Mouse (Mus musculus) forebrain, postnatal 0 days (tissue): ENCODE results near the gene Sorcs2. TPM values are rescaled to one million over a fixed set of nuclear protein-coding genes. Genes with fewer than 3 reads are reported as not detected.

Experiments
- ATAC-seq: fragments of 200-750 bp; cut with Nextera tagmentation; 2 replicates; pipeline ENCODE4 v1.8.0; 2017; ENCODE audit warnings: mild to moderate bottlenecking, moderate library complexity
- DNase-seq: peaks from one replicate; pipeline ENCODE4 v3.0.0-alpha.2; 2015
- H3K27ac ChIP-seq: fragments of 300-500 bp; sonication (generic); 2 replicates; pipeline ENCODE4 v1.5.1; 2014; ENCODE audit warnings: low read depth, mild to moderate bottlenecking, antibody characterized with exemption, low read length, moderate library complexity, mixed read lengths
- H3K27me3 ChIP-seq: fragments of 300-500 bp; sonication (generic); 2 replicates; pipeline ENCODE4 v1.6.1; 2014; ENCODE audit warnings: mild to moderate bottlenecking, low read length, mixed read lengths; ENCODE audit not compliant: insufficient read depth
- H3K36me3 ChIP-seq: fragments of 300-500 bp; sonication (generic); 2 replicates; pipeline ENCODE4 v1.6.1; 2014; ENCODE audit warnings: mild to moderate bottlenecking, moderate library complexity; ENCODE audit not compliant: insufficient read depth
- H3K4me1 ChIP-seq: fragments of 300-500 bp; sonication (generic); 2 replicates; pipeline ENCODE4 v1.6.1; 2014; ENCODE audit warnings: antibody characterized with exemption; ENCODE audit not compliant: insufficient read depth
- H3K4me2 ChIP-seq: fragments of 300-500 bp; sonication (generic); 2 replicates; pipeline ENCODE4 v1.6.1; 2014; ENCODE audit warnings: low read depth, mild to moderate bottlenecking, moderate library complexity
- H3K4me3 ChIP-seq: fragments of 300-500 bp; sonication (generic); 2 replicates; pipeline ENCODE4 v1.5.1; 2014; ENCODE audit warnings: low read depth, low read length, mixed read lengths
- H3K9ac ChIP-seq: fragments of 300-500 bp; sonication (generic); 2 replicates; pipeline ENCODE4 v1.6.1; 2014; ENCODE audit warnings: mild to moderate bottlenecking
- H3K9me3 ChIP-seq: fragments of 300-500 bp; sonication (generic); 2 replicates; pipeline ENCODE4 v1.6.1; 2016; ENCODE audit warnings: low read length
- CTCF ChIP-seq: sonication (generic); IDR thresholded peaks from 2 replicates; pipeline ENCODE4 v1.5.1; 2016; ENCODE audit warnings: antibody characterized with exemption, control low read depth, low read depth
- WGBS: fragments of 180-500 bp; shearing (Covaris S2); extraction: QIAGEN DNeasy Blood & Tissue Kit; methylation state at CpG from one replicate; pipeline ENCODE4 v1.1.7; 2014; 5-methylcytosine and 5-hydroxymethylcytosine counted together
- polyA plus RNA-seq: library from polyadenylated mRNA; unstranded; fragments of >200 nt; fragmentation: Nextera tagmentation; extraction: Ambion mirVana; gene quantifications from 2 replicates; pipeline ENCODE4 v1.2.1, GENCODE M21; 2015
- total RNA-seq: library from RNA; depleted of rRNA; stranded (reverse); fragments of >200 nt; gene quantifications from 2 replicates; pipeline ENCODE4 v1.2.3, GENCODE M21; 2014

The Sorcs2 gene
- total and polyA plus RNA-seq, 2 experiments from 2014 or later = 10.0 to 29.8 TPM

DNA sequence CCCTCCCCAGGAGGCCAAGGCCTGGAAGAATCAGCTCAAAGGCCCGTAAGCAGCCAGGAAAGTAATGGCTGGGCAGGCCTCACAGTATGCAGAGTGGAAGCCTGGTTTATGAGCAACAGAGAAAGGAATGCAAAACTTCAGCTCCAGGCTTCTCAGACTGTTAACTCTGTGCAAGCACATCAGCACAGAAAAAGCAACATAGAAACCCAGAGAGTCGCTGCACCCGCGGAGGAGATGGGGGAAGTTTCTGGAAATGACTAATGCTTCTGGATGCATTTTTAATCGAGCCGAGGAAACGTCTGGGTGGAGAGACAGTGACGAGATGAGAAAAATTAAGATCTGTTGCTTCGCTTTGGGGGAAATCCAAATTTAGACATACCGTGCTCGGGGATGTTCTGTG, 171.6 kb downstream of the Sorcs2 start:
- no peak overlapping the region for H3K9ac ChIP-seq
- H3K9me3 ChIP-seq = no peaks in the 10 kb centered on the region
- no peak overlapping the region; the same call in 1 of the 2 replicates for H3K4me2 ChIP-seq
- WGBS = 44% methylated on average over 11 of the region's 11 CpGs
- no peaks in the 10 kb centered on the region for H3K27me3 ChIP-seq
- peak; percentile 48; the same call in 1 of the 2 replicates for ATAC-seq
- 0 out of 2 replicates have a peak overlapping the region, but pooled peaks have one; percentile 2 for H3K27ac ChIP-seq
- H3K4me1 ChIP-seq = no peaks in the 10 kb centered on the region; the same call in none of the 2 replicates
- H3K4me3 ChIP-seq = no peak overlapping the region
- H3K36me3 ChIP-seq = no peaks in the 10 kb centered on the region
- DNase-seq = peak; percentile 58
- TF ChIP-seq CTCF = no peak

DNA sequence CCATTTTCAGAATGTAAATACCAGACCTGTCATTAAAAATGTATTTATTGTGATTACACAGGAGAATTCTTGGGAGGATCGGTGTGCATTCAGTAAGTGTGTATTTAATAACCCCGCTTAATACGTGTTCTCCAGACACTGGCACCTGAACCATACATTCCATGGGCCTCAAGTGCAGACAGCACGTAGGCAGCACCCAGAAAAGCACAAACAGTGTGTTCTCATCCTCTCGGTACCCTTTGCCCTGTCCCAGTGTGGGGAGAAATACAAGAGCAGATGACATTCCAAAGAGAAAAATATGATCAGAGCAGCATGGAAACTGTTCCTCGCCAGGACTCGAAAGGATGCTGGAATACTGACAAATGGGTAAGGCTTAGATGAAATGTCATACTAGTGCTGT, 172.1 kb downstream of the Sorcs2 start:
- H3K27ac ChIP-seq = 0 out of 2 replicates have a peak overlapping the region, but pooled peaks have one; percentile 2
- 60% methylated on average over 7 of the region's 7 CpGs for WGBS
- no peak overlapping the region for H3K9ac ChIP-seq
- H3K36me3 ChIP-seq = no peaks in the 10 kb centered on the region
- DNase-seq (no peak), ATAC-seq (no peak)
- H3K4me3 ChIP-seq = no peak overlapping the region
- no peak overlapping the region; the same call in 1 of the 2 replicates for H3K4me2 ChIP-seq
- H3K27me3 ChIP-seq = no peaks in the 10 kb centered on the region
- TF ChIP-seq CTCF = no peak
- H3K4me1 ChIP-seq = no peaks in the 10 kb centered on the region; the same call in none of the 2 replicates
- H3K9me3 ChIP-seq = no peaks in the 10 kb centered on the region

DNA sequence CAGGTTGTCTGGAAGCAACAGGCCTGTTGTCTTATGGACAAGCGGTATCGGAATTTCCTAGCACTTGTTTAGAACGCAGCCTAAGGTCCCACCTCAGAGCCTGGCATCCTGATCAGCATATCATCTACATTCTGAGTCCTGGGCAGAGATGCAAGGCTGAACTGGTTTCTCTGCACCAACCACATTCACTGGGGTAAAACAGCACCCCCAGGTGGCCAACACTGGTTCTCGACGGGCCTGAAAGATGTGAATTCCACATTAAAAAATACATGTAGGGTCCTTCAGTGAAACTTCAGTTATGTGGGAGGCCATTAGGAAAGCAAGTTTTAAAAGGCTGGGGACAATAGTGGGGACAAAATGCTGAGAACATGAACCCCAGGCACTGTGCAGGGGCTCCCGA, 174.2 kb downstream of the Sorcs2 start:
- peak; percentile 52 for DNase-seq
- 54% methylated on average over 6 of the region's 6 CpGs for WGBS

DNA sequence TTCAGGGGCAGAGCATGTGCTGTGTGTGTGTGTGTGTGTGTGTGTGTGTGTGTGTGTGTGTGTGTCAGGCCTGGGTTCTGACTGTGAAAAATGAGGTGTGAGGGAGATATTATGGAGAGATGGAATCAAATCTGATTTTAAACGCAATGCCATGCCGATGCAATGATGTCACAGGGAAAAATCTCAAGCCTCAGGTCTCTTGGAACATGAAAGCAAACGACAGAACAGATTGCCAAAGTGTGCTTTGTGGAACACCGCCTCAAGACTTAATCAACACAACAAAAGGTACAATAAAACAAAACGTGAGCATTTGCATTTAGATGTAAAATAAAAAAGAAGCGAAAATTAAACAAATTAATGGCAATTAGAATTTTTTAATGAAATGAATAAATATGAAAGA, 177.3 kb downstream of the Sorcs2 start:
- 17% methylated on average over 6 of the region's 6 CpGs for WGBS
- H3K9me3 ChIP-seq = no peaks in the 10 kb centered on the region
- no peaks in the 10 kb centered on the region for H3K36me3 ChIP-seq
- H3K4me1 ChIP-seq = no peaks in the 10 kb centered on the region; the same call in none of the 2 replicates
- no peaks in the 10 kb centered on the region for H3K27me3 ChIP-seq
- no peak overlapping the region for H3K4me2 ChIP-seq
- H3K4me3 ChIP-seq = no peak overlapping the region
- H3K9ac ChIP-seq = no peak overlapping the region
- H3K27ac ChIP-seq = no peak overlapping the region
- DNase-seq (no peak), ATAC-seq (no peak)
- no peak for TF ChIP-seq CTCF

More for the DNA sequence above, 174.2 kb downstream of the Sorcs2 start:
- Histone ChIP-seq H3K4me1 (no peaks in the 10 kb centered on the region; the same call in none of the 2 replicates), H3K27ac (no peak overlapping the region), H3K4me3 (no peak overlapping the region), H3K9me3 (no peaks in the 10 kb centered on the region), H3K9ac (no peak overlapping the region), H3K27me3 (no peaks in the 10 kb centered on the region), H3K4me2 (no peak overlapping the region), H3K36me3 (no peaks in the 10 kb centered on the region)
- ATAC-seq = no peak
- peak; percentile 67 for TF ChIP-seq CTCF

DNA sequence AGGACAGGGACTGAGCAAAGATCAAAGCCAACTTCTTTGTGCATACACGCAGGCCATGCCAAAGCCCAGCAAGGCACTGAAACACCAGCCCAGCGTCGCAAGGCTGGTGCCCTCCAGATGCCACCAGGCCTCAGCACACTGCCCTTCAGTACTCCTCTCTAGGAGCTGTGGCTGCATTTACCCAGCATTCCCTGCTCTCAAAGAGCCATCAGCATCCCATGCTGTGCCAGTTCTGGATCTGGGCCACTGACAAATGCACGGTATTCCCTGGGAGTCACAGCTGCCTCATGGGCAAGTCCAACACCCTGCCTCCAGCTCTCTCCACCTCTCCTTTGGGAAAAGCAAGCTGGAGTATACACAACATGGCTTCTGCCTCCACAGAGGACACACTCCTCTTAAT, 177.8 kb downstream of the Sorcs2 start:
- Histone ChIP-seq H3K27ac (no peak overlapping the region), H3K36me3 (no peaks in the 10 kb centered on the region), H3K4me2 (no peak overlapping the region), H3K4me1 (no peaks in the 10 kb centered on the region; the same call in 1 of the 2 replicates), H3K27me3 (no peaks in the 10 kb centered on the region), H3K9ac (no peak overlapping the region), H3K9me3 (no peaks in the 10 kb centered on the region), H3K4me3 (no peak overlapping the region)
- TF ChIP-seq CTCF = no peak
- peak; percentile 48 for DNase-seq
- 68% methylated on average over 4 of the region's 4 CpGs for WGBS
- peak; percentile 45 for ATAC-seq

DNA sequence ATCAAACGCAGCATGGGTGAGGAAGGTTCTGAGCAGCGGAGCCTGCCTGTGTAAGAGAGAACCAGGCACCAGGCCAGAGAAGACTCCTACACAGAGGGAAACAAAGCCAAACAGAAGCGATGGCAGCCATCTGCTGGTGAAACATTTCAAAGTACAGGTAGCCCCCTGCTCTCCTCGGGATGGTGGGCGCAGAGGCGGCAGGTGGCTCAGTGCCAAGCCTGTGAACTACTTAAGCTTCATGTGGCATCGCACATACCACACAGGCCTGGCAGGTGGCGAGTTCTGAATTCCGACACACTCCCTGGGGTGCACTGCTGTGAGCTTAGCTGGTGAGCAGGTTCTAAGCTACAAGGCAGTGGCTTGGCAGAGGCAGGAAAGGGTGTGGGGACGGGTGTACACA, 184.6 kb downstream of the Sorcs2 start:
- DNase-seq (peak; percentile 74), ATAC-seq (peak; percentile 71)
- H3K4me1 ChIP-seq = no peaks in the 10 kb centered on the region
- H3K36me3 ChIP-seq = no peaks in the 10 kb centered on the region
- no peak overlapping the region for H3K27ac ChIP-seq
- WGBS = 57% methylated on average over 10 of the region's 10 CpGs
- peak; percentile 39; the same call in 1 of the 2 replicates for TF ChIP-seq CTCF
- no peaks in the 10 kb centered on the region for H3K9me3 ChIP-seq
- no peak overlapping the region for H3K4me3 ChIP-seq
- no peaks in the 10 kb centered on the region for H3K27me3 ChIP-seq
- H3K4me2 ChIP-seq = no peak overlapping the region
- H3K9ac ChIP-seq = no peak overlapping the region

DNA sequence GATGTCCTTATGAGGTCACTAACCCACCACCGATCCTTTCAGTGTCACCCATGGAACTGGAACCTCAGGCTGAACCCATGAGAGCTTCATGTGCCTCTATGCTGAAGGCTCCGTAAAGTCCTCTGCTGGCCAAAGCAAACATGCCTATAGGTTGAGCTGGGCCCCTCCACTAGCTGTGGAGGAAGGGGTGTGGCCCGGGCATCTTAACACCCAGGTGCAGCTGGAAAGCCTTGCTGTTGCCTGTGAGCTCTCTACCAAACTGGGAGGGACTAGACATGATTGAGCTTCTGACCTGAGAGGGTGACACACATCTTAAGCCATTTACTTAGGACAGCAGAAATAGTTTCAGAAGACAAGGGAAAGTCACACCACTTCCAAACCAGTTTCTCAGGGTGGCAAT, 189.1 kb downstream of the Sorcs2 start:
- Histone ChIP-seq H3K9me3 (no peaks in the 10 kb centered on the region), H3K4me3 (no peak overlapping the region), H3K9ac (no peak overlapping the region), H3K4me2 (no peak overlapping the region), H3K36me3 (no peaks in the 10 kb centered on the region), H3K27ac (no peak overlapping the region), H3K27me3 (no peaks in the 10 kb centered on the region), H3K4me1 (no peaks in the 10 kb centered on the region)
- TF ChIP-seq CTCF = no peak
- DNase-seq = no peak
- WGBS = 87% methylated on average over 3 of the region's 3 CpGs
- no peak for ATAC-seq
